Mouse (Mus musculus) neural tube, embryonic 14.5 days (tissue): ENCODE data around the gene Nt5dc2. TPM values are rescaled to one million over a fixed set of nuclear protein-coding genes. Genes with fewer than 3 reads are reported as not detected.

Source experiments
- ATAC-seq: fragments of 200-750 bp; cut with Nextera tagmentation; 2 replicates; pipeline ENCODE4 v1.8.0; 2017; ENCODE audit warnings: low read depth, mild to moderate bottlenecking, moderate TSS enrichment, moderate library complexity
- H3K27ac ChIP-seq: fragments of 300-500 bp; sonication (generic); 2 replicates; pipeline ENCODE4 v1.5.1; 2014; ENCODE audit warnings: low read depth, mild to moderate bottlenecking, control low read depth, low read length, moderate library complexity, mixed read lengths
- H3K27me3 ChIP-seq: fragments of 300-500 bp; sonication (generic); 2 replicates; pipeline ENCODE4 v1.6.1; 2014; ENCODE audit warnings: low read length; ENCODE audit not compliant: control insufficient read depth, insufficient read depth
- H3K36me3 ChIP-seq: fragments of 300-500 bp; sonication (generic); 2 replicates; pipeline ENCODE4 v1.6.1; 2014; ENCODE audit warnings: low read length, mixed read lengths; ENCODE audit not compliant: control insufficient read depth, insufficient read depth
- H3K4me1 ChIP-seq: fragments of 300-500 bp; sonication (generic); 2 replicates; pipeline ENCODE4 v1.6.1; 2014; ENCODE audit warnings: low read length; ENCODE audit not compliant: control insufficient read depth, insufficient read depth
- H3K4me2 ChIP-seq: fragments of 300-500 bp; sonication (generic); 2 replicates; pipeline ENCODE4 v1.6.1; 2014; ENCODE audit warnings: mild to moderate bottlenecking, low read depth, low read length, control low read depth
- H3K4me3 ChIP-seq: fragments of 300-500 bp; sonication (generic); 2 replicates; pipeline ENCODE4 v1.5.1; 2014; ENCODE audit warnings: low read depth, low read length, control low read depth, mixed read lengths
- H3K9ac ChIP-seq: fragments of 300-500 bp; sonication (generic); replicated peaks from 2 replicates; pipeline ENCODE4 v1.6.1; 2014; ENCODE audit warnings: low read depth, mild to moderate bottlenecking, control low read depth, low read length, mixed read lengths
- H3K9me3 ChIP-seq: fragments of 300-500 bp; sonication (generic); 2 replicates; pipeline ENCODE4 v1.6.1; 2016; ENCODE audit warnings: low read length; ENCODE audit not compliant: control insufficient read depth
- WGBS: fragments of 180-500 bp; shearing (Covaris S2); extraction: QIAGEN DNeasy Blood & Tissue Kit; methylation state at CpG from one replicate; pipeline ENCODE4 v1.1.7; 2014; 5-methylcytosine and 5-hydroxymethylcytosine counted together
- polyA plus RNA-seq: library from polyadenylated mRNA; unstranded; fragments of >200 nt; fragmentation: Nextera tagmentation; extraction: Ambion mirVana; gene quantifications from 2 replicates; pipeline ENCODE4 v1.2.1, GENCODE M21; 2014

Nt5dc2 gene
- polyA plus RNA-seq, 1 experiment from 2014 or later = 219 TPM

DNA sequence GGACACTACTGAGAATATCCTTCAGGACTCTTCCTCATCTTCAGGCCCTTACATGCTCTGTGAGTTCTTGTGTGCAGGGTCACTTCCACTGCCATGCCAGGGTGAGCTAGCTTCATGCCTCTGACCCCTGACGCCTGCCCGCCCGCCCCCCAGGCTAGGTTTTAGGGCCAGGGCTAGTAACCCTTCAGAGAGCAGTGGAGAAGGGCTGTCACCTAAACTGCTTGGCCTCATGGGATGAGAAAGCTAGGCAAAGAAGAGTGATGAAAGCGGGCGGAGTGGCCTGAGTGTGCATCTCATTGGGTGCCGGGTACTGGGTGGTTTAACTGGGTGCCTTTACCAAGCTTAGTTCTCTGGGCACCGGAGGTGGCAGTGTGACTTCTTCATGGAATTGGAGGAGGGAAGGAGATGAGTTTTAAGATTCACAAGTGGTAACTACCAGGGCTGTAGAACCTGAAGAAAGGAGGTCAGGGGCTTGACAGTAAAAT, 1.7 kb downstream of the Nt5dc2 start:
- no peaks in the 10 kb centered on the region for H3K9me3 ChIP-seq
- no peak overlapping the region for H3K9ac ChIP-seq
- no peaks in the 10 kb centered on the region for H3K27me3 ChIP-seq
- peaks cover 18% of the 10 kb centered on the region for H3K4me1 ChIP-seq
- no peak overlapping the region for H3K27ac ChIP-seq
- no peak for ATAC-seq
- peak overlapping the region; percentile 78; the same call in 1 of the 2 replicates for H3K4me3 ChIP-seq
- H3K4me2 ChIP-seq = peak overlapping the region; percentile 62
- peaks cover 13% of the 10 kb centered on the region for H3K36me3 ChIP-seq
- 83% methylated on average over 7 of the region's 7 CpGs for WGBS

DNA sequence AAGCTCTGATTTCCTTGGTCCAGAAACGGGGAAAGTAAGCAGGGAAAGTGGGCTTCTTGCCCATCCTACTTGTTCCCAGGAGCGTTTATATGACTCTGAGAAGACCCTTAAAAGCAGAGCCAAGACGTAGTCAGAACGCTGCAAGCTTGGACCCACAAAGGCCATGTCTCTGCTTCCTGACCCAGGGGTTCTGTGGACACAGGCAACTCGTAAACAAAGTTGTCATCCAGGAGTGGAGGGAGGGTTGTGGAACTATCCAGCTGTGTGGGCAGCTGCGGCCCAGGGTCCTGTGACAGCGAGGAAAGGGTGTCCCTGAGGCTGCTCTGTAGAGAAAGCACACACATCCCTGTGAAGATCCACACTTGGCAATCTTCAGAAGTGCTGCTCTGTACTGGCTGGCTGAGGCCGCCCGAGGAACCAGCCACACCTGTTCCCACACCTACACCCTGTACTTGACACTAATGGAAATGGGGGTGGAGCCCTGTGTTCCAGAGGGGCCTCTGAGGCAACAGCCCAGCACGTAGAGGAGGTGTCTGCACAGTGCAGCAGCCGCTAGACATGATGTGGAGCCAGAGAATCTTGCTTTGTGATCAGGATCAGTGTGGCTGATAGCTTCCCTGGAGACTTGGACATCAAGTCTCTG, 2.3 kb downstream of the Nt5dc2 start:
- H3K27ac ChIP-seq = no peak overlapping the region
- H3K9ac ChIP-seq = no peak overlapping the region
- H3K4me3 ChIP-seq = no peak overlapping the region
- H3K4me1 ChIP-seq = peaks cover 18% of the 10 kb centered on the region
- 69% methylated on average over 11 of the region's 11 CpGs for WGBS
- ATAC-seq = no peak
- no peaks in the 10 kb centered on the region for H3K27me3 ChIP-seq
- no peaks in the 10 kb centered on the region for H3K9me3 ChIP-seq
- H3K36me3 ChIP-seq = peaks cover 13% of the 10 kb centered on the region
- H3K4me2 ChIP-seq = peak overlapping the region; percentile 16; the same call in 1 of the 2 replicates

DNA sequence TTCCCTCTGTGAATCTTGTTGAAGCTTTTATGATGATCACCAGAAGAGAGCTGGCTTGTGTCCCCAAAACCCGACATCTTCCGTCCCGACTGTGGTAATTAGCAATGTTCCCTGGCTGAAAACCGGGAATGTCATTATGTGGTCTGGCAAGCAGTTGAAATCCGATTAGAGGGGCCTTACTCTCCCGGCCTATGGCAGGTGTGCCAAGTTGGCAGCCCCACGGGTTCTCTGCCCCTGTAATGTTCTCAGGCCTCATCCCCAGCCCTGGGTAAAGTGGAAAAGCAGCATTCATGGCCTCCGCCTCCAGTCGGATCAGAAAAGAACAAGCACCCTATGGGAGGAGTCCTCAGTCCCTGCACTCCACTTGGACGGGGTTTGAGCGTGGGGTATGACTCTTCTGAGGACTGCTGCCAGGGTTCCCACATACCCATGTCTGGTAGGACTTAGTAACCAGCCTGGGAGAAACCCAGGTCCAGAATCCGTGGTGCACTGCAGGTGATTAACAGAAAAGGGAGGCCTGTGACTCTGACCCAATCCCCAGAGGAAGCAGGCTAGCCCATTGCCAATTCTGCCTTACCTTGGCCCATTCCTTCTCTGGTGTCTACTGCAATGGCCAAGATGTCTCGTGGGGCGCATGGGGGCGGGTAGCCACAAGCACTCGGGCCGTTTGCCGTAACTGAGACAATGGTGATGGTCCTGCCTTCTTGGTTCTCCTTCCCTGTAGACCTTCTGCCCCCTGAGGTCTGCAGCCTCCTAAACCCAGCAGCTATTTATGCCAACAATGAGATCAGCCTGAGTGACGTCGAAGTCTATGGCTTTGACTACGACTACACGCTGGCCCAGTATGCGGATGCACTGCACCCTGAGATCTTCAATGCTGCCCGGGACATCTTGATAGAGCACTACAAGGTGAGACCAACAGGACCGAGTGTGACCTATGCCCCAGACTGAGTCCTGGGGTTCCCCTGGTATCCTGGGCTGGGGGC, 3.5 kb downstream of the Nt5dc2 start:
- H3K9me3 ChIP-seq = no peaks in the 10 kb centered on the region
- no peak overlapping the region for H3K4me3 ChIP-seq
- no peak overlapping the region for H3K4me2 ChIP-seq
- peaks cover 20% of the 10 kb centered on the region for H3K36me3 ChIP-seq
- ATAC-seq = no peak
- H3K9ac ChIP-seq = no peak overlapping the region
- WGBS = 83% methylated on average over 25 of the region's 25 CpGs
- H3K27ac ChIP-seq = no peak overlapping the region
- H3K4me1 ChIP-seq = peaks cover 18% of the 10 kb centered on the region
- no peaks in the 10 kb centered on the region for H3K27me3 ChIP-seq

DNA sequence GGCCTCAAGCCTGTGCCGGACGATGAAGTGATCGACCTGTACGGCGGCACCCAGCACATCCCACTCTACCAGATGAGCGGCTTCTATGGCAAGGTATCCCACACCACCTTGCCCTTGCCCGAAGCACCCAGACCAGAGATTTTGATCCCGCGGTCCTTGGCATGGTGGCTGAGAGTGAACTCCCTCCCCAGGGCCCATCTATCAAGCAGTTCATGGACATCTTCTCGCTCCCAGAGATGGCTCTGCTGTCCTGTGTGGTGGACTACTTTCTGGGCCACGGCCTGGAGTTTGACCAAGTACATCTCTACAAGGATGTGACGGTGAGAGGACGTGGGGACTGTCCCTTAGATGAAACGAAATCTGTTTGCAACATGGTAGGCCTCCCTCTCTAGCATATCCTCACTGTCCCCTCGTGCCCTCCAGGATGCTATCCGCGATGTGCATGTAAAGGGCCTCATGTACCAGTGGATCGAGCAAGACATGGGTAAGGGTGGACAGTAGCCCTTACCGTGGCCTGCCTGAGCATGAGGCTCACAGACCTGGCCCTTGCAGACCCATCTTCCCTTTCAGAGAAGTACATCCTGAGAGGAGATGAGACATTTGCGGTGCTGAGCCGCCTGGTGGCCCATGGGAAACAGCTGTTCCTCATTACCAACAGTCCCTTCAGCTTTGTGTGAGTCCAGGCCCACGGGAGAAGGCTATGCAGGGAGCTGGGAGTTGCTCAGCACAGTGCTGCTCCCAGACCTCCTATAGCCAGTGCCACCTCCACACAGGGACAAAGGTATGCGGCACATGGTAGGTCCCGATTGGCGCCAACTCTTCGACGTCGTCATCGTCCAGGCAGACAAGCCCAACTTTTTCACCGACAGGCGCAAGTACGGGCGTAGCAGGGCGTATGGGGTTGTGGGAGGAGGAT, 4.9 kb downstream of the Nt5dc2 start:
- H3K9ac ChIP-seq = no peak overlapping the region
- no peak overlapping the region for H3K27ac ChIP-seq
- peaks cover 18% of the 10 kb centered on the region for H3K4me1 ChIP-seq
- no peak overlapping the region for H3K4me2 ChIP-seq
- H3K27me3 ChIP-seq = no peaks in the 10 kb centered on the region
- no peaks in the 10 kb centered on the region for H3K9me3 ChIP-seq
- no peak overlapping the region for H3K4me3 ChIP-seq
- no peak for ATAC-seq
- 95% methylated on average over 34 of the region's 34 CpGs for WGBS
- H3K36me3 ChIP-seq = peaks cover 33% of the 10 kb centered on the region

DNA sequence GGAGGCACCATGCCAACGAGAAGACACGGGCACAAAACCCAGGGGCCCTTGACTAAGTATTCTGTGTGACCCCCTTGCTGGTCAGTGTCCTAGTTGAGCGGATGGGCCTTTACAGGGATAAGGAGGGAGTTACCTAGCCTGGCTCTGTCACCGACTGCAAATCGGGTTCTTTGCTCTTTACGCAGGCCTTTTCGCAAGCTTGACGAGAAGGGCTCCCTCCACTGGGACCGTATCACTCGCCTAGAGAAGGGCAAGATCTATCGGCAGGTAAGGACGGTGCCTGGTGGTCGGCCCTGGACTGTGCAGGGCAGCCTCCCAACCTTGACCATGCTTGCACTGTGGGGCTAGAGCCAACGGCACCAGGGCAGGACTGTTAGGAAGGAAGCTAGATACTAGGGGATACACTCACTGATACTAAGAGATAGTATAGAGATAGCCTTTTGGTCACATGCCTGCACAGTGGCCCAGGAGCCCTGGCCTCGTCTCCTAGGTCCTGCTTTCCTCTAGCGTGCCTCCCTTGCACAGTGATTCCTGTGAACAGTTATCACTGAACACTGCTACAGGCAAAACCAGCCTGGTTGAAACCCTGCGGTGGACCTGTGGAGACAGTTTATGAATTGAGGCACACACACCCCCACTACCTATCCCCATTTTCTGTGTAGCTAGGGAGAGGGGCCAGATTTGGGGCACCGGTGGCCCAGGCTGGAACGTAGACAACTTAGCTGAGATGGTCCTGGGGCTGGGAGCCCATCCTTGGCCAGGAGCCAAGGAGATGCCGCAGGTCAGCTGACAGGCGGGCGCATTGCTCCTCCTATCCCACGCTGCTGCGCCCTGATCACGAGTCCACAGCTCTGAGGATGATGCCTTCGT, 5.8 kb downstream of the Nt5dc2 start:
- Histone ChIP-seq H3K27ac (no peak overlapping the region), H3K9me3 (no peaks in the 10 kb centered on the region), H3K27me3 (no peaks in the 10 kb centered on the region), H3K4me3 (no peak overlapping the region), H3K4me1 (peaks cover 18% of the 10 kb centered on the region), H3K9ac (0 out of 2 replicates have a peak overlapping the region, but pooled peaks have one; percentile 8), H3K4me2 (no peak overlapping the region), H3K36me3 (peaks cover 33% of the 10 kb centered on the region)
- WGBS = 95% methylated on average over 26 of the region's 26 CpGs
- ATAC-seq = no peak

DNA sequence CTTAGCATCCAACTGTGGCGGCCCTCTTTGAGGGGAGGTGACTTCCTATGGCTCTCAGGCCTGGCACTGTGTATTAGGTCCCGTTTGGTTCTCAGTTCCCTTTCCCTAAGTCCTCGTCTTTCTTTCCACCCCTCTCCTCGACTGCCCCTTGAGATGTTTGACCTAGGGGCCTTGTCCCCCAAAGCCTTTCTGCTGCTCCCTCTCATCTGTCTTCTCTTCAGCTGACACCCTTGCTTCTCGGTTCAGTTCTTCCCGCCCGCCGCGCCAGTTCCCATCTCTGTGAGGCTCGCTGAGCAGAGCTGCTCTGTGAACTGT, 6.4 kb downstream of the Nt5dc2 start:
- Histone ChIP-seq H3K4me2 (no peak overlapping the region), H3K9ac (0 out of 2 replicates have a peak overlapping the region, but pooled peaks have one; percentile 8), H3K27ac (no peak overlapping the region), H3K27me3 (no peaks in the 10 kb centered on the region), H3K36me3 (peaks cover 33% of the 10 kb centered on the region), H3K4me3 (no peak overlapping the region), H3K9me3 (no peaks in the 10 kb centered on the region), H3K4me1 (peaks cover 12% of the 10 kb centered on the region)
- no peak for ATAC-seq
- WGBS = 84% methylated on average over 10 of the region's 10 CpGs

DNA sequence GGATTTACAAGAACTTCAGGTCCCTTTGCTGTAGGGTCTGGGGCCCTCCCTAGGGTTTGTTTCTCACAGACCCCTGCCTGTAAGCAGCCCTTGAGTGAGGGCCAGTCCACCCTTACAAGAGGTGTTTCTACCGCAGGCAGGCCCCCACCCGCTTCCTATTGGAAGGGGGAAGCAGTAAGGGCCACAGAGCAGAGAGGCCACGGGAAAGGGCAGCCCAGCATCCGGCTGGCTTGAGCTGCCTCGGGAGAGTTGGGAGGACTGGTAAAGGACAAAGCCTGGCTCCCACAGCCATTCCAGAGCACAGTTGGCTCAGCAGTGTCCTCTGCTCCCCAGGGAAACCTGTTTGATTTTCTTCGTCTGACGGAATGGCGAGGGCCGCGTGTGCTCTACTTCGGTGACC, 6.9 kb downstream of the Nt5dc2 start:
- peaks cover 7% of the 10 kb centered on the region; the same call in 1 of the 2 replicates for H3K4me1 ChIP-seq
- peaks cover 33% of the 10 kb centered on the region for H3K36me3 ChIP-seq
- no peaks in the 10 kb centered on the region for H3K27me3 ChIP-seq
- H3K9me3 ChIP-seq = no peaks in the 10 kb centered on the region
- no peak overlapping the region for H3K27ac ChIP-seq
- H3K9ac ChIP-seq = no peak overlapping the region
- no peak overlapping the region for H3K4me3 ChIP-seq
- no peak for ATAC-seq
- WGBS = 81% methylated on average over 11 of the region's 11 CpGs
- no peak overlapping the region for H3K4me2 ChIP-seq
